Mouse (Mus musculus): ENCODE measurements at regions not wholly inside any gene's neighbourhood (a gene's known extent, or its start where the extent isn't known, plus 50 kb on each side); places are given as distances from the start of the nearest gene placed in this dataset.

GRCm38 (mm10) chr1:41275271-41275624 is 469.8 kb downstream of the Tmem182 start:
- Histone ChIP-seq H3K9ac (no peak overlapping the region), H3K36me3 (no peaks in the 10 kb centered on the region), H3K9me3 (replicated peaks) (no peaks in the 10 kb centered on the region), H3K27me3 (peaks cover 9% of the 10 kb centered on the region; the same call in 1 of the 2 replicates), H3K27ac (no peak overlapping the region), H3K4me1 (peaks cover 14% of the 10 kb centered on the region; the same call in 1 of the 2 replicates), H3K4me3 (replicated peaks) (peak overlapping the region; percentile 10; the same call in 1 of the 2 replicates), H3K4me2 (peak overlapping the region; percentile 47)
- 3% methylated on average over 8 of the region's 8 CpGs for WGBS
- ATAC-seq (replicated peaks; ENCODE audit: low FRiP score): no peak

GRCm38 (mm10) chr1:41275642-41276041 is 470.2 kb downstream of the Tmem182 start:
- peaks cover 14% of the 10 kb centered on the region; the same call in 1 of the 2 replicates for H3K4me1 ChIP-seq
- 0 out of 2 replicates have a peak overlapping the region, but pooled peaks have one; percentile 10 for H3K4me3 ChIP-seq (replicated peaks)
- WGBS: 32% methylated on average over 6 of the region's 6 CpGs
- H3K27me3 ChIP-seq: peaks cover 9% of the 10 kb centered on the region; the same call in 1 of the 2 replicates
- peak overlapping the region; percentile 47 for H3K4me2 ChIP-seq
- ATAC-seq (replicated peaks; ENCODE audit: low FRiP score): no peak
- no peaks in the 10 kb centered on the region for H3K36me3 ChIP-seq
- H3K9ac ChIP-seq: no peak overlapping the region
- no peaks in the 10 kb centered on the region for H3K9me3 ChIP-seq (replicated peaks)
- H3K27ac ChIP-seq: no peak overlapping the region

- peaks cover 14% of the 10 kb centered on the region; the same call in 1 of the 2 replicates for H3K4me1 ChIP-seq
- WGBS: 59% methylated on average over 6 of the region's 6 CpGs
- no peak overlapping the region for H3K27ac ChIP-seq
- no peak overlapping the region for H3K4me3 ChIP-seq (replicated peaks)
- no peak overlapping the region for H3K9ac ChIP-seq
- ATAC-seq (replicated peaks; ENCODE audit: low FRiP score): no peak
- no peaks in the 10 kb centered on the region for H3K36me3 ChIP-seq
- no peaks in the 10 kb centered on the region for H3K9me3 ChIP-seq (replicated peaks)
- peaks cover 9% of the 10 kb centered on the region; the same call in 1 of the 2 replicates for H3K27me3 ChIP-seq
- H3K4me2 ChIP-seq: no peak overlapping the region
These were observed 470.9 kb downstream of the Tmem182 start for GRCm38 (mm10) chr1:41276303-41276702.

GRCm38 (mm10) chr1:41285221-41285620 is 479.8 kb downstream of the Tmem182 start:
- no peaks in the 10 kb centered on the region for H3K27me3 ChIP-seq
- ATAC-seq (replicated peaks; ENCODE audit: low FRiP score): no peak
- no peaks in the 10 kb centered on the region for H3K4me1 ChIP-seq
- H3K4me3 ChIP-seq (replicated peaks): no peak overlapping the region
- H3K4me2 ChIP-seq: no peak overlapping the region
- WGBS: 87% methylated on average over 9 of the region's 9 CpGs
- H3K9me3 ChIP-seq (replicated peaks): no peaks in the 10 kb centered on the region
- H3K9ac ChIP-seq: no peak overlapping the region
- no peak overlapping the region for H3K27ac ChIP-seq
- H3K36me3 ChIP-seq: no peaks in the 10 kb centered on the region

- Histone ChIP-seq H3K9ac (no peak overlapping the region), H3K4me1 (no peaks in the 10 kb centered on the region), H3K4me3 (replicated peaks) (no peak overlapping the region), H3K36me3 (no peaks in the 10 kb centered on the region), H3K27ac (no peak overlapping the region), H3K27me3 (no peaks in the 10 kb centered on the region), H3K9me3 (replicated peaks) (no peaks in the 10 kb centered on the region), H3K4me2 (no peak overlapping the region)
- WGBS: 84% methylated on average over 9 of the region's 9 CpGs
- no peak for ATAC-seq (replicated peaks; ENCODE audit: low FRiP score)
These were observed 480.8 kb downstream of the Tmem182 start for GRCm38 (mm10) chr1:41286221-41286620.

- no peak for ATAC-seq (replicated peaks; ENCODE audit: low FRiP score)
- Histone ChIP-seq H3K9ac (no peak overlapping the region), H3K36me3 (no peaks in the 10 kb centered on the region), H3K27me3 (no peaks in the 10 kb centered on the region), H3K4me3 (replicated peaks) (no peak overlapping the region), H3K27ac (no peak overlapping the region), H3K9me3 (replicated peaks) (no peaks in the 10 kb centered on the region), H3K4me1 (no peaks in the 10 kb centered on the region), H3K4me2 (no peak overlapping the region)
- WGBS: 50% methylated on average over 3 of the region's 3 CpGs
These were observed 521.6 kb downstream of the Tmem182 start for GRCm38 (mm10) chr1:41326861-41327480.

GRCm38 (mm10) chr1:41349798-41350758 is 544.7 kb downstream of the Tmem182 start:
- H3K27me3 ChIP-seq: no peaks in the 10 kb centered on the region
- no peaks in the 10 kb centered on the region for H3K4me1 ChIP-seq
- no peaks in the 10 kb centered on the region for H3K9me3 ChIP-seq (replicated peaks)
- H3K9ac ChIP-seq: no peak overlapping the region
- H3K4me2 ChIP-seq: no peak overlapping the region
- H3K4me3 ChIP-seq (replicated peaks): no peak overlapping the region
- no peak for ATAC-seq (replicated peaks; ENCODE audit: low FRiP score)
- H3K36me3 ChIP-seq: no peaks in the 10 kb centered on the region
- WGBS: 73% methylated on average over 16 of the region's 16 CpGs
- no peak overlapping the region for H3K27ac ChIP-seq

GRCm38 (mm10) chr1:41359061-41359460 is 553.7 kb downstream of the Tmem182 start:
- H3K4me2 ChIP-seq: no peak overlapping the region
- no peak overlapping the region for H3K9ac ChIP-seq
- no peak overlapping the region for H3K4me3 ChIP-seq (replicated peaks)
- ATAC-seq (replicated peaks; ENCODE audit: low FRiP score): no peak
- WGBS: 19% methylated on average over 4 of the region's 4 CpGs
- H3K4me1 ChIP-seq: no peaks in the 10 kb centered on the region
- H3K27me3 ChIP-seq: no peaks in the 10 kb centered on the region
- no peaks in the 10 kb centered on the region for H3K9me3 ChIP-seq (replicated peaks)
- H3K36me3 ChIP-seq: no peaks in the 10 kb centered on the region
- no peak overlapping the region for H3K27ac ChIP-seq

GRCm38 (mm10) chr1:41361512-41361911 is 556.1 kb downstream of the Tmem182 start:
- no peaks in the 10 kb centered on the region for H3K36me3 ChIP-seq
- no peak overlapping the region for H3K9ac ChIP-seq
- H3K4me2 ChIP-seq: no peak overlapping the region
- ATAC-seq (replicated peaks; ENCODE audit: low FRiP score): no peak
- no peaks in the 10 kb centered on the region for H3K9me3 ChIP-seq (replicated peaks)
- no peak overlapping the region for H3K4me3 ChIP-seq (replicated peaks)
- 85% methylated on average over 3 of the region's 3 CpGs for WGBS
- no peak overlapping the region for H3K27ac ChIP-seq
- no peaks in the 10 kb centered on the region for H3K27me3 ChIP-seq
- H3K4me1 ChIP-seq: no peaks in the 10 kb centered on the region

GRCm38 (mm10) chr1:41380013-41380412 is 574.6 kb downstream of the Tmem182 start:
- no peaks in the 10 kb centered on the region for H3K9me3 ChIP-seq (replicated peaks)
- no peak for ATAC-seq (replicated peaks; ENCODE audit: low FRiP score)
- H3K27ac ChIP-seq: no peak overlapping the region

GRCm38 (mm10) chr1:41381487-41381886 is 576.1 kb downstream of the Tmem182 start:
- Histone ChIP-seq H3K4me3 (replicated peaks) (no peak overlapping the region), H3K4me1 (no peaks in the 10 kb centered on the region), H3K4me2 (no peak overlapping the region), H3K9ac (no peak overlapping the region), H3K27ac (no peak overlapping the region), H3K36me3 (no peaks in the 10 kb centered on the region), H3K9me3 (replicated peaks) (no peaks in the 10 kb centered on the region), H3K27me3 (no peaks in the 10 kb centered on the region)
- 0 out of 2 replicates have a peak, but pooled peaks have one; percentile 12 for ATAC-seq (replicated peaks; ENCODE audit: low FRiP score)
- WGBS: 58% methylated on average over 7 of the region's 7 CpGs

More at GRCm38 (mm10) chr1:41380013-41380412, 574.6 kb downstream of the Tmem182 start:
- WGBS: 63% methylated on average over 4 of the region's 4 CpGs
- Histone ChIP-seq H3K27me3 (no peaks in the 10 kb centered on the region), H3K36me3 (no peaks in the 10 kb centered on the region), H3K4me1 (no peaks in the 10 kb centered on the region), H3K9ac (no peak overlapping the region), H3K4me2 (no peak overlapping the region), H3K4me3 (replicated peaks) (no peak overlapping the region)

- no peak overlapping the region for H3K27ac ChIP-seq
- no peak overlapping the region for H3K4me3 ChIP-seq (replicated peaks)
- H3K4me2 ChIP-seq: no peak overlapping the region
- no peak for ATAC-seq (replicated peaks; ENCODE audit: low FRiP score)
- no peaks in the 10 kb centered on the region for H3K27me3 ChIP-seq
- no peak overlapping the region for H3K9ac ChIP-seq
- H3K36me3 ChIP-seq: no peaks in the 10 kb centered on the region
- H3K4me1 ChIP-seq: peaks cover 8% of the 10 kb centered on the region; the same call in 1 of the 2 replicates
- WGBS: 57% methylated on average over 1 of the region's 1 CpGs
- no peaks in the 10 kb centered on the region for H3K9me3 ChIP-seq (replicated peaks)
These were observed 579.3 kb downstream of the Tmem182 start for GRCm38 (mm10) chr1:41384731-41385130.

All from kidney, embryonic 15.5 days (tissue).